Mouse (Mus musculus) gastrocnemius, postnatal 4 days (tissue): ENCODE results near the gene Cldn10. TPM values are rescaled to one million over a fixed set of nuclear protein-coding genes. Genes with fewer than 3 reads are reported as not detected.

ENCODE experiments used
- DNase-seq, 2 experiments: peaks; one replicate each; pipeline ENCODE4 v3.0.0; 2021 to 2022; ENCODE audit warnings: low spot score in 2 of 2, mixed read lengths in 2 of 2
- total RNA-seq, 2 experiments: library from RNA; stranded (reverse); gene quantifications; 2 replicates each; pipeline ENCODE4 v1.2.3; 2021

The Cldn10 gene
- total RNA-seq, 2 experiments from 2014 or later = 0.25 TPM; not detected in 1

DNA sequence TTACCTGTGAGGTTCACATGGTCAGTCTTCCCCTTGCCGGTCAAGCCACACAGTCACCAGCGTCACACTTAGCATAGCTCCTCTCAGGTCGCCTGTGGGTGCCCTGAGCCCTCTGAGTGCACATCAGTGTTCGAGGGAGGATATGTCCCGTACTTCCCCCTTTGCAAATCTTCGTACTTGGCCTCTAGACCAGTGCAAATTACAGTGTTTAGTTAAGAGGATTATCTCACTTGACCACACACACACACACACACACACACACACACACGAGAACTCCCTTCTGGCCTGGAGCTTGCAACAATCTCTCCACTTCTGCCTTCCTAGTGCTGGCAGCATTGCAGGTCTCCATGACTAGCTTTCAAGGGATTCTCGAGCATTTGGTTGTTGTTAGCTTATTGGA lies 38.6 kb downstream of the Cldn10 start:
- no peak for DNase-seq

DNA sequence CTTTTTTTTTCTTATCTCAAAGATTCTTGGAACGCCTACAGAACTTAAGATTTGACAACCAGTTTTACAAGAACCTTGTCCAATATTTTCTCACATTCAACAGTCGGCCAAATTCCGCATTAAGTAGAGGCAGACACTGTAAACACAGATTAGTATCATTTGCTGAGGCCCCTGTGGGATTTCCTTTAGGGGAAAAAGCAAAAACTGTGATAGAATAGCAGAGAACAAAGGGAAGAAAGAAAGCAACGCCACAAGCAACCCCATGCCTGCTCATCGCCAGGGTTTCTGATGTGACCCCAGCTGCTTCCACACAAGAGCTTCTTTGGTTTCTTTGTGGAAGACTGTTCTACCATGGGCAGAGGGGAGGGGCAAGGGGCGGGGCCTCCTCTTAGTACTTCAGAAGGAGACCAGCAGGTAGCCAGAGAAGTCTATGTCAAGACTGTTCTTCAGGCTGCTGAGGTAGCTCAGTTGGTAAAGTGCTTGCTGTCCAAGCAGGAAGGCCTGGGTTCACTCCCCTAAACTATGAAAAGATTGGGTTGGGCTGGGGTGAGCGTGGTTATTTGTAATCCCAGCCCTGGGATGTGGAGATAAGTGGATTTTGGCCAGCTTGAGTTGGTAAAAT lies 39.7 kb downstream of the Cldn10 start:
- DNase-seq = no peak

DNA sequence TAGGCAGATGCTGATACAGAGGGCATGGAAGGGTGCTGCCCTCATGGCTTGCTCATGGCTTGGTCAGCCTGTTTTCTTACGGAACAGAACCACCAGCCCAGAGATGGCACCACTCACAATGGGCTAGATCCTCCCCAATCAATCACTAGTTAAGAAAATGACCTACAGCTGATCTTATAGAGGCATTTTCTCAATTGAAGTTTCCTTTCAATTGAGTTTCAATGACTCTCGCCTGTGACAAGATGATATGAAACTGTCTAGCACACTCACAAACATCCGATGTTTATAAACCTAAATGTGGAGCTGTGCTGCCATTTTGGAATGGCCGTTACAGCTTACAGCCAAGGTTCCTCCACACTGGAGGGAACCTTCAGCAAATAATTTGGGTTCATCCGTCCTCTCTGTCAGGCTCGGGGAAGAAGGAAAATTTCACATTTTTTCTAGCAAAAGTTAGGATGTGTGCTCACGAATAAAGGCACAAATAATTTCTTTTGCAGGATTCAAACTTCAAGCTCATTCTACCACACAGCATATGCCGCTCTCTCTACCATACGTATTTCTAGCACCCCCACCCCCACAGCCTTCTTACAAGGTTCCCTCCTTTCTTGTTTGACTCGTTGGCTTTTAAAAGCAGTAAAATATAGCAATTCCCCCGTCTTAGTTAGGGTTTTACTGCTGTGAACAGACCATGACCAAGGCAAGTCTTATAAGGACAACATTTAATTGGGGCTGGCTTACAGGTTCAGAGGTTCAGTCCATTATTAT lies 41.8 kb downstream of the Cldn10 start:
- DNase-seq = no peak

DNA sequence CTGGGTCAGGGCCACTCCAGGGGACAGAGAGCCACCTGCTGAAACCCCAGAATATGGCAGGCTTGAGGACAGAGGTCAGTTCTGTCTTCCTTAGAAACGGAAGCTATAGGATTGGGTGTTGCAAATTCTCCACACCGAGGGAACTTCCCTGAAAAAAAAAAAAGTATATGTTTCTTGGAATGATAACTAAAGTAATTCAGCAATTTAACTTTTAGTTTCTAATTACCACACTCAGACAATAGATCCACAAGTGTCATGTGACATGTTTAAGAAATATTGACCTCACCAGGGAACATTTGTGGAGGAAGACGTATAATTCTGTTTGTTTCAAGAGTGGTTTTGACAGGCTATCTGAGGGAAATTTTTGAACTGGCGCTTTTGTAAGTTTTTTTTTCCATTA lies 43.9 kb downstream of the Cldn10 start:
- no peak for DNase-seq

GRCm38 (mm10) chr14:118833241-118833640 lies 45.5 kb downstream of the Cldn10 start:
- DNase-seq = no peak

DNA sequence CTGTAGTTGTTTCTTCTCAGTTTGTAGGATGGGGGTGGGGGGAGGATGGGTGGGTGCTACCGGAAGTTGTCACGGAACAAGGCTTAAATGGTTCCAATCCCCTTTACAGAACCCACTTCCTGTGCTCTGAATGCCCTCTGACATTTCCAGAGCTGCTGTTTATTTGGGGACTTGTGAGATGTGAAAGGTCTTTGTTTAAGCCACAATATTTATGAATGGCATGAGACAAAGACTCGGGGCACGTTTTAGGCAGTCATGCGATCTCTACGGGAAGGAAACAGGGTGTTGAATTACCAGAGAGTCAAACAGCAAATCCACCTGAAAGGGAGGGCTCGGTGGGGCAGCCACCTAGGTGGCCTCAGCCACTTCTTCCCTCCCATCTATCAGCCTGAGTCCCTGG lies 46.6 kb downstream of the Cldn10 start:
- no peak for DNase-seq

DNA sequence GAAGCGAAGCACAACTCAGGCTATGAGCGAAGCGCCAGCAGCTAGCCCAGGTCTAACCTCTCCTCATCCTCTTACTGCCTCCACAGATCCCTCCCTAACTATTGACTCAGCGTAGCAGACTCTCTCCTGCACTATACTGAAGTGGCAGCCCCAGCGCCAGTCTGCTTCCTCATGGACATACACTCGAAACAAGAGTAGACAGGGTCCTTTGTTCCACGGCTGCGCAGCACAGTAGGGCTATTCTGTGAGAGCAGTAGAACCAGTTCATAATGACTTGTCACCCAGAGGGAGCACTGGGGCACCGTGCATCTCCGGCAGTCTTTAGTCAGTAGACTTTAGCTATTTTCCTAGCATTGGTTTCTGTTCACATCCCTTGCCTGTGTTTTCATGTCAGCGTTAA lies 48.4 kb downstream of the Cldn10 start:
- DNase-seq = no peak

DNA sequence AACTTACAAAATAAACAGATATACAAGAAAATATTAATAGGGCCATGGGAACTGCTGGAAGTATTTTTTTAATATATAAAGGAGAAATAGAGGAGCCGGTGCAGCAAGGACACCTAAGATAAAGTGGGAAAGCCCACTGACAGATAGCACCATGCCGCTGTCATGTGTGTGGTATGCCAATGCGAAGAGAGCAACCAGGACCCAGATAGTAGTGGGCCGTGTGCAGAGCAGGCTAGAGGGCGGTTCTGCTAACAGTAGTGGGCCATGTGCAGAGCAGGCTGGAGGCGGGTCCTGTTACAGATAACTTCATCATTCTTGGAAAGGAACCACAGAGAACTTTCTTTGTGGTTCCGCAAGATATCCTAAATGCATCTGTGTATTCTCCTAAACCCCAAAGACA lies 49.0 kb downstream of the Cldn10 start:
- DNase-seq = no peak

DNA sequence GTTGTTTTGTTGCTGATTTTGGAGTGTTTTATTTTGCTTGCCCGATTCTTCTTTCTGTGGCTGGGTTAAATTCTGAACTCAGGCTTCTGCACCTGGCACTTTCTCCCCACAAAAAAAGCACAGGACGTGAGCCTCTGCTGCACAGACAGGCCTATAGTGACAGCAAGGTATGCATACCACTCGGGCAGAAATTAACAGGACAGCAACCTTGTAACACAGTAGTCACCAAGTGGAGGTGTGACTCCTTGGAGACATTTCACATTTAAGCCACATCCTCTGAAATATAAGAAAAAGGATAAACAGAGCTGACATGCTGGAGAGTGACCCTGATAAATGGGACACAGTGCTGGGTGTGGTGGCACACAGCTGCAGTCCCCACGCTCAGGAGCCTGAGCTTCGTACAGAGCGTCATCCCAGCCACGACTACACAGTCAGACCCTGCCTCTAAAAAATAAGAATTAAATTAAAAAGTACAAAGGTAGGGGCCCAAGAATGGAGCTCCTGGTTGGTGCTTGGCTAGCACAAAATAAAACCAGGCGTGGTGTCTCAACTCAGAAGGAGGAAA lies 50.9 kb downstream of the Cldn10 start:
- no peak for DNase-seq

DNA sequence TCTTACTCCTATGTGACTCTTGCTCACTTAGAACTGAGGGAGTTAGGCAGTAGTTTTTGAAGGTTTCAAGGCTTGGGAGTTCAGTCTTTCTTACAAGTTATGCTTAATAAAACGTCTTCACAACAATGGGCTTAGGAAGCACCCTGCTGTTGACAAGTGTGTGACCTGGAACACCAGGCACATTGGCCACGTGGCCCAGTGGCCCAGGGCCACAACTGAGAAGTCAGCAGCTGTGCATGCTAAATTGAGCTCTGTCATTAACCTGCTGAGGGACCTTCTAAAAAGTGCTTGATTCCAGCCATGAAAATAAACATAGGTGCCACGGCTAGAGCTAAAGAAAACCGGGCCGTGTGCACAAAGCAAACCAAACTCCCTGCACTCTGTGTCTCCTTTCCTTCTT lies 51.7 kb downstream of the Cldn10 start:
- no peak for DNase-seq

DNA sequence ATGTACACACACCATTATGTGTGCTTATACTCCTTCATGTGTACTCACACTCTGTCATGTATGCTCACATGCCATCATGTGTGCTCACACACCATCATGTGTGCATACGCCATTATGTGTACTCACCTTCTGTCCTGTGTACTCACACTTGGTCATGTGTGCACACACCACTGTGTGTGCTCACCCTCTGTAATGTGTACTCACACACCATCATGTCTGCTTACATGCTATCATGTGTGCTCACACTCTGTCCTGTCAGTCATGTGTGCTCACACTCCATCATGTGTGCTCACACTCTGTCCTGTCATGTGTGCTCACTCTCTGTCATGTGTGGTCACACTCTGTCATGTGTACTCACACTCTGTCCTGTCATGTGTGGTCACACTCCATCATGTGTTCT lies 52.3 kb downstream of the Cldn10 start:
- no peak for DNase-seq

DNA sequence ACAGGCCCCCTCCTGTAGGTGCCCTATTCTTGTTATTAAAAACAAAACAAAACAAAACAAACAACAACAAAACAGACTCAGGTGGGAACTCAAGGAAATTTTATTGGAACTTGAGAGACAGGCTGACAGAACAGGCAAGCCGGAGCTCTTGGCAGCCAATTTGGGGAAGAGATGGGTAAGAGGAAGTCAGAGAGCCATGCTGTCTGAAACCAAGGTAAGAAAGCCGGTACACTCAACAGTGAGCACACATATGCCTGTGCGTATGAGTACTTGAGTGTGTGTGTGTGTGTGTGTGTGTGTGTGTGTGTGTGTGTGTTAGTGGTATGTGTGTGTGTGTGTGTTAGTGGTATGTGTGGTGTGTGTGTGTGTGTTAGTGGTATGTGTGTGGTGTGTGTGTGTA lies 54.6 kb downstream of the Cldn10 start:
- no peak for DNase-seq

DNA sequence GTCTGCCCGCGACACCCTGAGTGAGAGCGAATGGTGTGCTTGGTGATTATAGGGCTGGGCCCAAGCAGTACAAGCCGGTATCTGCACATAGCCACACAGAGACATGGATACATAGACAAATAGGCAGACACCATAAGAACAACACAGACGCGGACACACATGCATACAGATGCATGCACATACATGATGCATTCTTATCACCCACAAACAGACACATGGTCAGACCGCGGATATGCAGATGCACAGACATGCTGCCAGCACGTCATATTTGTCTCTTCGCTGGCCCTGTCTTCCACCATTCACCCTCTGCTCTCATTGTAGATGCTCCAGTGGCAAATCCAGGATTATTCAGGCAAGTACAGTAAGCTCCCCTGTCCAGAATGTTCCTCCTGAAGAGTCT lies 59.1 kb downstream of the Cldn10 start:
- DNase-seq = no peak

GRCm38 (mm10) chr14:118848171-118848570 lies 60.5 kb downstream of the Cldn10 start:
- no peak for DNase-seq

- DNase-seq = no peak
Observed at GRCm38 (mm10) chr14:118850011-118850695, 62.4 kb downstream of the Cldn10 start.

DNA sequence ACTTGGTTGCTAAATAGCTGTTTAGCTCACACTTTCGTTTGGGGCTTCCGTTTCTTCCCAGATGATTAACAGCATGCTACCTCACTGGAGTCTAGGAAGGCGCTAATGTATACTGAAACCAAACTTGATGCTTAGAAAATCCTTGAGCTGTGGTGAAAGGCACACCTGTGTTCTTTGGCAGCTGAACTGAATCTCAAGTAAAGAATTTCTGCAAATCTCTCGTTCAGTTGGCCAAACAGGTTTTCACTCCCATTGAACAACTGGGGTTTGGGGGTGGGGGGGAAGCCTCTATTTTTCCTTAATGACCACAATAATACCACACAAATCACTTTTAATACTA lies 63.0 kb downstream of the Cldn10 start:
- DNase-seq = no peak

GRCm38 (mm10) chr14:118851496-118852107 lies 63.9 kb downstream of the Cldn10 start:
- no peak for DNase-seq

DNA sequence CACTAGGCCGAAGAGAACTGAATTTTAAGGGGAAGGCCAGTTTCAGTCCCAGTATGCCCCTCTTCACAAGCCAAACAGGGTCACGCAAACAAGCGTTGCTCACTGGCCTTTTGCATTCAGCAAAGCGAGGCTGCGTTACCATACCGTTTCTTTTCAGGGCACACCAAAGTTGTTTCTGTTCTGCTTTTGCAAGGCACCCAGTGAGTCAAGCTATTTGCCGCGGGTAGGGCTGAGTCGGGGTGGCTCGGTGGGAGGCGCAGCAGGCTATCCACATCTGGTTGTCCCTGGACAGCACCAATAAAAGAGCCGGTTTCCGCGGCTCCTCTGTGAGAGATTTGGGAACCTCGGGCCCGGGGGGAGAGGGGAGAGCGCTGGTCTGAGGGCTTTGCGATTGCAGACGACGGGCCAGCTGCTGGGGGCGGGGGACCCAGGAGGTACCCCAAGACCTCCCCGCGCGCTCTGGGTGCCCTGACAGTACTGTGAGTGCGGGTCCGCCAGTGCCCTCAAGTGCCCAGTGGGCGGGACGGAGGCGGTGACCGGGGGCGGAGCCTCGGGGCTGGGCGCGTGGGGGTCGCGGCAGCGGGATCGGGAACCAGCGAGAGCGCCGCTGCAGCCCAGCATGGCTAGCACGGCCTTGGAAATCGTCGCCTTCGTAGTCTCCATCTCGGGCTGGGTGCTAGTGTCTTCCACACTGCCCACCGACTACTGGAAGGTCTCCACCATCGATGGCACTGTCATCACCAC lies 66.8 kb downstream of the Cldn10 start:
- DNase-seq = peak; percentile 32 to 39

GRCm38 (mm10) chr14:118855141-118855800 lies 67.6 kb downstream of the Cldn10 start:
- DNase-seq = no peak

- no peak for DNase-seq
Observed at GRCm38 (mm10) chr14:118856563-118856962, 68.9 kb downstream of the Cldn10 start.

DNA sequence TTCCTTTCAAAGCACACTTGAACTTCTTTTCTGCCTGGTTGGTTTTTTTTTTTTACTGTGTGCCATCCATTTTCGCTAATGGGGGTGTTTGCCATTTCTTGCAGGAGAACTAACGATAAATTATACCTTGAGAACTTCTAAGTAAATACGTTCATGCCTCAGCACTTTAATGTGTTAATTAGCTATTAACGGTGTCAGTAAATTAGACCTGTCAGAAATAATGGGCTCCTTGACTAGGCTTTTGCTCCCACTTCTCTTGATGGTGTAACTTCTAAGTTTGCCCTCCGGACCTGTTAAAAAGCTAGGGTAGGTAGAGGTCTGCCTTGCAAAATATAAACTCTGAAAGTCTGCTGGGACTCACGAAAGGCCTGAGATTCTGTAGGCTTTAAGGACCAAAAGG lies 70.6 kb downstream of the Cldn10 start:
- DNase-seq = no peak
